Mouse (Mus musculus) left cerebral cortex, postnatal 10 days (tissue): ENCODE results near the gene Tnni3k. TPM values are rescaled to one million over a fixed set of nuclear protein-coding genes. Genes with fewer than 3 reads are reported as not detected.

Source experiments
- total RNA-seq, 2 experiments: library from RNA; stranded (reverse); gene quantifications; 2 replicates each; pipeline ENCODE4 v1.2.3; 2021

Gene Tnni3k
- total RNA-seq, 2 experiments from 2014 or later = 0.30 to 0.45 TPM

Other genes starting within 250 kb of the Tnni3k start
- 10 to 100 TPM; 22.9 to 25.1 TPM for gene Fpgt, start 38.0 kb upstream of the Tnni3k start, total RNA-seq
- under 1 TPM; 0.36 to 0.49 TPM for gene Lrriq3, start 38.0 kb upstream of the Tnni3k start, total RNA-seq